Mouse (Mus musculus) embryonic facial prominence, embryonic 11.5 days (tissue): ENCODE measurements at regions not wholly inside any gene's neighbourhood (a gene's known extent, or its start where the extent isn't known, plus 50 kb on each side); places are given as distances from the start of the nearest gene placed in this dataset.

Experiments used
- ATAC-seq: fragments of 200-750 bp; cut with Nextera tagmentation; replicated peaks from 2 replicates; pipeline ENCODE4 v1.8.0; 2017; ENCODE audit warnings: low read depth; ENCODE audit not compliant: insufficient number of reproducible peaks, low FRiP score, low TSS enrichment
- DNase-seq: peaks from one replicate; pipeline ENCODE4 v3.0.0-alpha.2; 2015; ENCODE audit warnings: low spot score
- H3K27ac ChIP-seq: fragments of 300-500 bp; sonication (generic); replicated peaks from 2 replicates; pipeline ENCODE4 v1.5.1; 2014; ENCODE audit warnings: mild to moderate bottlenecking, low read depth, low read length, control low read depth
- H3K27me3 ChIP-seq: fragments of 300-500 bp; sonication (generic); 2 replicates; pipeline ENCODE4 v1.6.1; 2014; ENCODE audit warnings: mild to moderate bottlenecking, low read length, moderate library complexity, mixed read lengths; ENCODE audit not compliant: control insufficient read depth, insufficient read depth
- H3K36me3 ChIP-seq: fragments of 300-500 bp; sonication (generic); replicated peaks from 2 replicates; pipeline ENCODE4 v1.6.1; 2014; ENCODE audit warnings: low read depth, mild to moderate bottlenecking, low read length, moderate library complexity, mixed read lengths; ENCODE audit not compliant: control insufficient read depth, insufficient read depth
- H3K4me1 ChIP-seq: fragments of 300-500 bp; sonication (generic); 2 replicates; pipeline ENCODE4 v1.6.1; 2014; ENCODE audit warnings: low read length, mixed read lengths; ENCODE audit not compliant: control insufficient read depth, insufficient read depth
- H3K4me2 ChIP-seq: fragments of 300-500 bp; sonication (generic); 2 replicates; pipeline ENCODE4 v1.6.1; 2014; ENCODE audit warnings: low read depth, mild to moderate bottlenecking, control low read depth, low read length, moderate library complexity
- H3K4me3 ChIP-seq: fragments of 300-500 bp; sonication (generic); 2 replicates; pipeline ENCODE4 v1.5.1; 2014; ENCODE audit warnings: low read depth, low read length, control low read depth
- H3K9ac ChIP-seq: fragments of 300-500 bp; sonication (generic); replicated peaks from 2 replicates; pipeline ENCODE4 v1.6.1; 2014; ENCODE audit warnings: mild to moderate bottlenecking, control low read depth, low read length
- H3K9me3 ChIP-seq: fragments of 300-500 bp; sonication (generic); replicated peaks from 2 replicates; pipeline ENCODE4 v1.6.1; 2016; ENCODE audit warnings: mild to moderate bottlenecking, low read length, inconsistent platforms, mixed read lengths; ENCODE audit not compliant: control insufficient read depth
- WGBS: fragments of 180-500 bp; shearing (Covaris S2); extraction: QIAGEN DNeasy Blood & Tissue Kit; methylation state at CpG from one replicate; pipeline ENCODE4 v1.1.7; 2014; 5-methylcytosine and 5-hydroxymethylcytosine counted together

DNA sequence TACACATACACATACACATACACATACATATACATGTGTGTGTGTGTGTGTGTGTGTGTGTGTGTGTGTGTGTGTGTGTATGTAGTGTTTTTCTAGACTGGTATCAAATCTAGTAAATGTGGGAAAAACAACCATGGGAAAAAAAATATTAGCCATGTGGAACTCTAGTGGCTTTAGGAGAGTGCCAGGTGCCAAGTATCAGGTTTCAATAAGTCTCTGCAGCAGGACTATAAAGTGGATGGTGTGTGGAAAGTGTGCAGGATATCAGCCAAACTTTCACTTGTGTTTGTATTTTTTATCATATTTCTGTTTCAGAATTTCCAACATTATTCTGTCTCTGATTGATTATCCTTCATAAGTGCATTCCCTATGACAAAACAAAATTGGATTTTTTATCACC is 653.3 kb upstream of the Fam98a start:
- H3K36me3 ChIP-seq, result no peaks in the 10 kb centered on the region
- H3K4me1 ChIP-seq, result no peaks in the 10 kb centered on the region
- no peak overlapping the region for H3K4me3 ChIP-seq
- no peak overlapping the region for H3K4me2 ChIP-seq
- no peak for DNase-seq
- no peak for ATAC-seq
- no peaks in the 10 kb centered on the region for H3K27me3 ChIP-seq
- no peak overlapping the region for H3K27ac ChIP-seq
- no peak overlapping the region for H3K9ac ChIP-seq
- H3K9me3 ChIP-seq, result no peaks in the 10 kb centered on the region

DNA sequence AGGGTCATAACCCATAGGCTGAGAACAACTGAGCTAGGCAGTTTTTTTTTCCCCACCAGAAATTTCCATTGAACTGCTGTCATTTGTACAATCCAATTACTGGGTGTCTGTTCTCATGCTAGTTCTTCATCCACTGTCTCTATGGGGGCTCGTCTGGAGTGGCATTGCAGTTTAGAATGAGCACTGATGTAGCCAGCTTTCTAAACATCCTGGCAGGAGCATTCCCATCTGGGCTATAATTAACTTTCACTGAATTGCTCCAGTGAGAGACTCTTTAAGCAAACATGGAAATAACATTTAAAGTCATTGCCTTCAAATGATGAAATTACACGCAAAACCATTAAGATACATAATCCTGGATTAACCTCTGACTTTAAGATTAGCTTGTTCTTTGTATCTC is 633.1 kb upstream of the Fam98a start:
- Histone ChIP-seq H3K4me3 (no peak overlapping the region), H3K27me3 (no peaks in the 10 kb centered on the region), H3K4me2 (no peak overlapping the region), H3K36me3 (no peaks in the 10 kb centered on the region), H3K27ac (no peak overlapping the region), H3K4me1 (no peaks in the 10 kb centered on the region), H3K9ac (no peak overlapping the region), H3K9me3 (no peaks in the 10 kb centered on the region)
- 38% methylated on average over 2 of the region's 2 CpGs for WGBS
- no peak for DNase-seq
- no peak for ATAC-seq

DNA sequence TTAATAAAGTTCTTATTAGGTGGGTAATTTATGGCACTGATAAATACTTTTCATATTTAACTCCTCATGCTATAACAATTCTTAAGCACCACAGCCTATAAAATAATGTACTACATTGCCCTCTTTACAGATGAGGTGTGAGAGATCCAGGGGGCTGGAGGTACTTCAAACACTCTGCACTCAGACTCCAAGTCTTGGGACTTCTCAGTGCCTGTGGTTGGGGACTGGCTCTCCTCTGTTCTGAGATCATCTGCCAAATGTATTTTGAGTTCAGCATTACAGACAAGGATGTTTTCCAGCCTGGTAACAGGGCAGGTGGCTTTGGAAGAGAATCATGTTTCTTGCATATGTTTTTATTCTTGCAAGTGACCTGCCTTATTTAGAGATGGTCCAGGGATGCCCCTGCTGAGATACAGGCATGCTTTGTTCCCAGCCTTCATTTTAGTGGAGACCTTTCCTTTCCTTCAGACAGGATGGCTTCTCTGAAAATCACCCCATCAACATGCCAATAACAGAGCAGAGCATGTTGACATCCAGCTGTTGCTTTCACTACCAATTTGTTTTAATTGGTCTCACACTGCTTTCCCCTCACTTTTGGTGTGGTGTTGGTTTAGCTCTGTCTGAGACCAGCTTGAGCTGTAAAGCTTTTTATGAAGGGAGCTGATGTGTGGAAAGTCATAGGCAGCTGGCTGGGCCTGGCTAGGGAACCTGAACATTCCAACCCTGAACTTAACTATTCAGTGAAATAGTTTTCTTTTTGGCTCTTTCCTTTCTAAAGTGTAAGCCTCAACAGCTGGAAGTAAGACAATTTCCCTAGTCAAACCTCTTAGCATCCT is 585.1 kb upstream of the Fam98a start:
- DNase-seq (no peak), ATAC-seq (no peak)
- Histone ChIP-seq H3K27me3 (no peaks in the 10 kb centered on the region), H3K4me2 (no peak overlapping the region), H3K36me3 (no peaks in the 10 kb centered on the region), H3K9ac (no peak overlapping the region), H3K9me3 (no peaks in the 10 kb centered on the region), H3K4me1 (no peaks in the 10 kb centered on the region), H3K4me3 (no peak overlapping the region), H3K27ac (no peak overlapping the region)

DNA sequence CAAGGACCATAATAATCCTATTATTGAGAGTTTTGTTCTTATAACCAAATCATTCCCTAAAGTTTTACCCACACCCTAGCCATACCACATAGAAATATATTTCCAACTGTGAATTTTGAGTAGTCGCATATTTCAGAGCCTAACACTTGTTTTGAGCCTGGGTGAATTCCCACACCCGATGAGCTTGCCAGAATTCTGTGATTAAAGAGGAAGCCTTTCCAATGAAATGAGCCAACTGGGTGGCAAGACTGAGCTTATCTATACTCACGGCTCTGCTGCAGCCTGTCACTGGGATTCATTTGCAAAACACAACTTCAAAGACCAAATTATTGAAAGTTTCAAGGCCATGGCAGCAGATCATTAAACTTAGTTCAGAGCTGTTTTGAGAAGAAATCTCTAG is 582.3 kb upstream of the Fam98a start:
- H3K4me3 ChIP-seq, result no peak overlapping the region
- H3K4me2 ChIP-seq, result no peak overlapping the region
- DNase-seq (no peak), ATAC-seq (no peak)
- H3K36me3 ChIP-seq, result no peaks in the 10 kb centered on the region
- no peaks in the 10 kb centered on the region for H3K4me1 ChIP-seq
- H3K9ac ChIP-seq, result no peak overlapping the region
- H3K9me3 ChIP-seq, result no peaks in the 10 kb centered on the region
- H3K27me3 ChIP-seq, result no peaks in the 10 kb centered on the region
- WGBS, result 70% methylated on average over 3 of the region's 3 CpGs
- H3K27ac ChIP-seq, result no peak overlapping the region

DNA sequence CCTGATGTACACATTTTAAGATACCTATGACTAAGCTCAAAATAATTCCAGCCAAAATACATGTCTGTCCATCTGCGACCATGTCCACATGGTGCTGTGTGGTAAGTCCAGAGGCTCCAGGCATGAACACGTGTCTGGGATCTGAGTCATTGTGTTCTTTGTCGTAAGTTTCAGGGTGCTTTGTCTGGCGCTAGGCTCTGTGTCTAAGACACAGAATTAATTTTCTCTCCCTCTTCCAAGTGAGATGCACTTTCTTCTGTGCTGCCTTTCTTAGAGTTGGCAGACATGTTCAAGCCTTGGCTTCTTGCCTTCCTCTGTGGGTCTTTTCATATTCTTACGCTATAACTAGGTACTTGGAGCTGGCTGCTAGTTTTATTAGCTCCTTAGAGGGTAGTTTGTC is 573.5 kb upstream of the Fam98a start:
- Histone ChIP-seq H3K9me3 (no peaks in the 10 kb centered on the region), H3K27me3 (no peaks in the 10 kb centered on the region), H3K4me3 (no peak overlapping the region), H3K36me3 (no peaks in the 10 kb centered on the region), H3K9ac (no peak overlapping the region), H3K4me1 (no peaks in the 10 kb centered on the region), H3K4me2 (no peak overlapping the region), H3K27ac (no peak overlapping the region)
- ATAC-seq, result no peak
- WGBS, result 82% methylated on average over 5 of the region's 5 CpGs
- no peak for DNase-seq

DNA sequence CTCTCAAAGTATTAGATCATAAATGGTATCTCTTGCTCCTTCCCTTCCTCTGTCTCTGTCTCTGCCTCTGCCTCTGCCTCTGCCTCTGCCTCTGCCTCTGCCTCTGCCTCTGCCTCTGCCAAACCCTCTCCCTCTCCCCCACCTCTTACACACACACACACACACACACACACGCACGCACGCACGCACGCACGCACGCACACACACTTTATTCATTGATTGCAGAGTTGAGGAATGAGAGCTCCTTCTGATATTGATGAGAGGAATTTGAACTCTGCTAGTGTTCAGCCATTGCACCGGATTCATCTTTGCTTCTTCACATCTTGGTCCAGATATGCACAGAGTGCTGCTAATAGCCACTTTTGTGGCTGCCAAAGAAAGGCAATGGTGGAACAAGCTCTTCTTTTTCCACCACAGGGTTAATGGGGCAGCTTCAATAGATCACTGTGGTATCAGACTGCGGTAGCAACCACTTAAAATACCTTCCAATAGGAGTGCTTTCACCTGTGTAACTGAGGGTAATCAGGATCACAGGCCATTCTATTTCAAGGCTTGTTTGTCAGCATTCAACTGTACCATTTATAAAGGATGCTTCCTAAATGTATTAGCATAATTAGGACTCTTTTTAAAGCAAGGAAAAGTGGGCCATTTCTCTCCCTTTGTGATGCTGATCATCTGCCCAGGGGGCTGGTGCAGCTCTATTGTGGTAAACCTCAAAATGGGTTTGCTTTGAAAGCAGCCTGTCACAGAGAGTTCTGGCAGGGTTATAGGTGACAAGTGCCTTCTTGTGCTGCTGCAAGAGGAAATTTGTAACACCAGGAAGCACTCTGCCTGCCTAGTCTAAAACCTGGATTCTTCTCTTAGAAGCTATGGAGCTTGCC is 559.8 kb upstream of the Fam98a start:
- Histone ChIP-seq H3K4me3 (no peak overlapping the region), H3K9me3 (no peaks in the 10 kb centered on the region), H3K27ac (no peak overlapping the region), H3K4me1 (no peaks in the 10 kb centered on the region), H3K9ac (no peak overlapping the region), H3K27me3 (no peaks in the 10 kb centered on the region), H3K4me2 (no peak overlapping the region), H3K36me3 (no peaks in the 10 kb centered on the region)
- DNase-seq, result peak; percentile 20
- ATAC-seq, result peak; percentile 78
- WGBS, result 72% methylated on average over 9 of the region's 9 CpGs

DNA sequence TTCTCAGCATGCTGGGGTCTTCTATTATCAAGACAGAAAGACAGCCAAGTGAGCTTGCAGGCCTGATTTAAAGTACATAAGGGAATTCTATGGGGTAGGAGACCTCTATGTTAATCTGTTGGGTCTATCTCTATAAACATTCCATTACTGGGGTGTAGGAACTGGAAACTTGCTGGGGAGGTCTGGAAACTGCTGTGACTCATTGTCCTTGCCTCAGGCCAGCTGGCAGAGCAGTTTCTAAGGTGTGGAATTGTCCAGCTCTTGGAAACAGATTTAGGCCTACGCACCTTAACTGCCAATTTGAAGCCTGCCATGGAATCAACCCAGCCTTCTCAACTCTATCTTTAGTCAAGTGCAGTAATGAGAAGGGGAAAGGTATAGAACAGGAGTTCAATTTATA is 559.1 kb upstream of the Fam98a start:
- DNase-seq, result no peak
- H3K4me3 ChIP-seq, result no peak overlapping the region
- H3K27ac ChIP-seq, result no peak overlapping the region
- no peaks in the 10 kb centered on the region for H3K9me3 ChIP-seq
- WGBS, result 100% methylated on average over 1 of the region's 1 CpGs
- H3K27me3 ChIP-seq, result no peaks in the 10 kb centered on the region
- no peak overlapping the region for H3K9ac ChIP-seq
- ATAC-seq, result no peak
- H3K36me3 ChIP-seq, result no peaks in the 10 kb centered on the region
- H3K4me2 ChIP-seq, result no peak overlapping the region
- no peaks in the 10 kb centered on the region for H3K4me1 ChIP-seq

DNA sequence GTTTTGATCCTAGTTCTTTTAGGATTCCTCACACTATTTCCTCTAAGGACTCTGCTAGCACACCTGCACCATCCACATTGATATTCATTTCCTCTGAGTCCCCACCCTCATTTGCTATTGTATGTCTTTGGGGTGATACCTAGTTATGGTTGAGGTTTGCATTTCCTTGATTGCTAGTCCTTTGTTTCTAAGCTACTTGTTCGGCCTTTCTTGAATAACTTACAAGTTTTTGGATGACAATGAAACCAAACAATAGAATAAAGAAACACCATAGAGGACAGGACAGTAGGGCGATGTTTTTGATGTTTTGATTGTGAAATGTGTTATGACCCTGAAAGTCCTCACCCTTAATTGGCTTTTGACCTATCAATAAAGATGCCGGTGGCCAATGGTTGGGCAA is 531.8 kb upstream of the Fam98a start:
- DNase-seq (no peak), ATAC-seq (no peak)
- H3K27me3 ChIP-seq, result no peaks in the 10 kb centered on the region
- WGBS, result 91% methylated on average over 3 of the region's 3 CpGs
- H3K9me3 ChIP-seq, result no peaks in the 10 kb centered on the region
- H3K36me3 ChIP-seq, result no peaks in the 10 kb centered on the region
- H3K4me3 ChIP-seq, result no peak overlapping the region
- H3K27ac ChIP-seq, result no peak overlapping the region
- H3K4me1 ChIP-seq, result no peaks in the 10 kb centered on the region
- H3K4me2 ChIP-seq, result no peak overlapping the region
- no peak overlapping the region for H3K9ac ChIP-seq
